Mouse (Mus musculus) hindbrain, embryonic 12.5 days (tissue): ENCODE results near the gene Ddx11. TPM values are rescaled to one million over a fixed set of nuclear protein-coding genes. Genes with fewer than 3 reads are reported as not detected.

Experiments
- ATAC-seq: fragments of 200-750 bp; cut with Nextera tagmentation; 2 replicates; pipeline ENCODE4 v1.8.0; 2017; ENCODE audit warnings: moderate TSS enrichment; ENCODE audit not compliant: low FRiP score
- H3K27ac ChIP-seq: fragments of 300-500 bp; sonication (generic); 2 replicates; pipeline ENCODE4 v1.5.1; 2016; ENCODE audit warnings: mild to moderate bottlenecking
- H3K27me3 ChIP-seq: fragments of 300-500 bp; sonication (generic); 2 replicates; pipeline ENCODE4 v1.6.1; 2016; ENCODE audit warnings: mild to moderate bottlenecking
- H3K36me3 ChIP-seq: fragments of 300-500 bp; sonication (generic); 2 replicates; pipeline ENCODE4 v1.6.1; 2016; ENCODE audit warnings: mild to moderate bottlenecking
- H3K4me1 ChIP-seq: fragments of 300-500 bp; sonication (generic); 2 replicates; pipeline ENCODE4 v1.6.1; 2016
- H3K4me2 ChIP-seq: fragments of 300-500 bp; sonication (generic); replicated peaks from 2 replicates; pipeline ENCODE4 v1.6.1; 2016; ENCODE audit warnings: mild to moderate bottlenecking
- H3K4me3 ChIP-seq: fragments of 300-500 bp; sonication (generic); 2 replicates; pipeline ENCODE4 v1.5.1; 2016; ENCODE audit warnings: mild to moderate bottlenecking
- H3K9ac ChIP-seq: fragments of 300-500 bp; sonication (generic); 2 replicates; pipeline ENCODE4 v1.6.1; 2016; ENCODE audit warnings: mild to moderate bottlenecking, moderate library complexity
- H3K9me3 ChIP-seq: fragments of 300-500 bp; sonication (generic); replicated peaks from 2 replicates; pipeline ENCODE4 v1.6.1; 2016; ENCODE audit warnings: mild to moderate bottlenecking
- WGBS: fragments of 180-500 bp; shearing (Covaris S2); methylation state at CpG from one replicate; pipeline ENCODE4 v1.1.7; 2016; 5-methylcytosine and 5-hydroxymethylcytosine counted together
- polyA plus RNA-seq: library from polyadenylated mRNA; unstranded; fragments of >200 nt; fragmentation: Nextera tagmentation; extraction: Ambion mirVana; gene quantifications from 2 replicates; pipeline ENCODE4 v1.2.1, GENCODE M21; 2016

The Ddx11 gene
- polyA plus RNA-seq, 1 experiment from 2014 or later = 20.2 TPM

GRCm38 (mm10) chr17:66100566-66101379, 22.5 kb upstream of the Ddx11 start:
- H3K27me3 ChIP-seq = no peaks in the 10 kb centered on the region
- H3K9ac ChIP-seq = peak overlapping the region; percentile 91
- H3K4me3 ChIP-seq = peak overlapping the region; percentile 82
- no peaks in the 10 kb centered on the region for H3K9me3 ChIP-seq
- H3K4me2 ChIP-seq = peak overlapping the region; percentile 95
- peaks cover 14% of the 10 kb centered on the region for H3K4me1 ChIP-seq
- no peak for ATAC-seq
- H3K27ac ChIP-seq = peak overlapping the region; percentile 96
- H3K36me3 ChIP-seq = no peaks in the 10 kb centered on the region
- WGBS = under 1% methylated on average over 41 of the region's 41 CpGs

- Histone ChIP-seq H3K9ac (peak within 1 kb of the TSS; percentile 91), H3K9me3 (no peaks in the 10 kb centered on the region), H3K4me1 (peaks cover 14% of the 10 kb centered on the region), H3K36me3 (no peaks in the 10 kb centered on the region), H3K27ac (peak within 1 kb of the TSS; percentile 96), H3K4me2 (peak within 1 kb of the TSS; percentile 95), H3K4me3 (peak within 1 kb of the TSS; percentile 82), H3K27me3 (no peaks in the 10 kb centered on the region)
- ATAC-seq = peak; percentile 99
- 1% methylated on average over 62 of the region's 67 CpGs for WGBS
Measured at GRCm38 (mm10) chr17:66101380-66102330, 21.7 kb upstream of the Ddx11 start, which contains the start of gene Ndufv2. Ndufv2 (minus strand) TSS chr17:66101559.

DNA sequence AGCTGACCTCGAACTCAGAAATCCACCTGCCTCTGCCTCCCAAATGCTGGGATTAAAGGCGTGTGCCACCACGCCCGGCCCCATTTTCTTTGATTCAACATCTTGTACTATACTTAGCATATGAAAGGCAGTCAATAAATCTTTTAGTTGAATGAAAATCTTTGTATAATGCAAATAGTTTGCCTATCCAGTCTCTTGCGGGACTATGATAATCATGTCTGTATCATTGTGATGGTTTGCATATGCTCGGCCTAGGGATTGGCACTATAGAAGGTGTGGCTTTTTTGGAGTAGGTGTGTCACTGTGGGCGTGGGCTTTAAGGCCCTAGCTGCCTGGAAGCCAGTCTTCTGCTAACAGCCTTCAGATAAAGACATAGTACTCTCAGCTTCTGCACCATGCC, 19.2 kb upstream of the Ddx11 start:
- H3K9me3 ChIP-seq = no peaks in the 10 kb centered on the region
- no peaks in the 10 kb centered on the region for H3K27me3 ChIP-seq
- ATAC-seq = no peak
- no peaks in the 10 kb centered on the region for H3K36me3 ChIP-seq
- no peak overlapping the region for H3K27ac ChIP-seq
- peaks cover 14% of the 10 kb centered on the region for H3K4me1 ChIP-seq
- no peak overlapping the region for H3K4me2 ChIP-seq
- H3K9ac ChIP-seq = no peak overlapping the region
- H3K4me3 ChIP-seq = no peak overlapping the region
- 86% methylated on average over 7 of the region's 7 CpGs for WGBS

DNA sequence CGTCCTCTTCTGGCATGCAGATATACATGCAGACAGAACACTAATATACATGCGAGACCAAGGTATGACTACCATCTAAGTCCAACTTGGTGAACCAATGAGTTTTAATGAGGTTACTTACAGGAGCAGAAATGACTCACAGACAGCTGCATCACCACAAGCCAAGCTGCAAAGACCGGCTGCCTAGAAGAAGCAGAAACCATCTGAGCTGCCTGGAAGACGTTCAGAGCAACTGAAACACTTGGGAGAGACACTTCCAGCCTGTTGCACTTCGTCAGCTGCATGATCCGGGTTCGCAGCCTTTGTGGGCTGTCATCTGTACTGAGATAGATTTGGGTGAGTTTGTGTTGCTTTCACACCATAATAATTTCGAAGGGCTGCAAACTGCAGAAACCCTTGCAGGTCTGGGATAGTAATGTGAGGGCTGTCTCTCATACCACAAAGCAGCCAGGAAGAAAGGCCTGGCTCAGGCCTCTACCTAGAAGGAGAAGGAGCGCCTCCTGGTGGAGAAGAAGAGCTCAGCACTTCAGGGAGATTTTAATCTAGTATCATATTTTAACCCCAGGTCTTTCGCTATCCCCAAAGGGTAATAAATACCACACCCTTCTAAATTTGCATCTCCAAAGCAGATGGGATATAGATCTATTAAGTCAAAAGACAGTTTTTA, 16.6 kb upstream of the Ddx11 start:
- no peak for ATAC-seq
- Histone ChIP-seq H3K9me3 (no peaks in the 10 kb centered on the region), H3K9ac (no peak overlapping the region), H3K27ac (no peak overlapping the region; the same call in 1 of the 2 replicates), H3K27me3 (no peaks in the 10 kb centered on the region), H3K4me1 (peaks cover 4% of the 10 kb centered on the region), H3K4me2 (no peak overlapping the region), H3K36me3 (no peaks in the 10 kb centered on the region), H3K4me3 (no peak overlapping the region)
- WGBS = 59% methylated on average over 10 of the region's 10 CpGs

- peaks cover 10% of the 10 kb centered on the region for H3K4me1 ChIP-seq
- WGBS = 66% methylated on average over 8 of the region's 8 CpGs
Measured at GRCm38 (mm10) chr17:66107466-66107865, 15.9 kb upstream of the Ddx11 start.

GRCm38 (mm10) chr17:66108198-66108597, 15.1 kb upstream of the Ddx11 start:
- Histone ChIP-seq H3K9me3 (no peaks in the 10 kb centered on the region), H3K27me3 (no peaks in the 10 kb centered on the region), H3K9ac (no peak overlapping the region), H3K4me1 (peaks cover 12% of the 10 kb centered on the region), H3K36me3 (no peaks in the 10 kb centered on the region), H3K4me2 (no peak overlapping the region), H3K27ac (no peak overlapping the region), H3K4me3 (no peak overlapping the region)
- ATAC-seq = no peak
- WGBS = 80% methylated on average over 4 of the region's 4 CpGs

More at GRCm38 (mm10) chr17:66107466-66107865, 15.9 kb upstream of the Ddx11 start:
- Histone ChIP-seq H3K27ac (no peak overlapping the region), H3K9ac (no peak overlapping the region), H3K4me3 (no peak overlapping the region), H3K9me3 (no peaks in the 10 kb centered on the region), H3K27me3 (no peaks in the 10 kb centered on the region), H3K4me2 (no peak overlapping the region), H3K36me3 (no peaks in the 10 kb centered on the region)
- ATAC-seq = no peak

DNA sequence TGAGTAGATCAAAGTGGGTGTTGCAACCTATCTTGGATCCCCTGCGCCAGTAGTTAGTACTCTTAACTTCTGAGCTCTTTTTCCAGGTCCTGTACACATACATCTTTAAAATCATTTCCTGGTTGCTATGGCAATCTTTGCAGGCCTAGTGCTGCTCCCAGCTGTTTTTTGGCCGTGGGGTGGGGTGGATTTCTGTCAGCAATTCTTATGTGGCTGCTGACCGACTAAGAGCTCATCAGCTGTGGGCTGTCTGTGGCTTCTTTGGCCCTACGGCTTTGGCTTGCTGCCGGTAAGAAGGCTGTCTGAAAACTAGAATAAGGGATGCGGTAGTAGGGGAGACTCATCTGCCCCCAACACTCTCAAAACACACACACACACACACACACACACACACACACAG, 12.6 kb upstream of the Ddx11 start:
- no peaks in the 10 kb centered on the region for H3K9me3 ChIP-seq
- H3K4me3 ChIP-seq = peak overlapping the region; percentile 84
- peaks cover 21% of the 10 kb centered on the region for H3K36me3 ChIP-seq
- ATAC-seq = peak; percentile 20; the same call in 1 of the 2 replicates
- H3K27me3 ChIP-seq = no peaks in the 10 kb centered on the region
- no peak overlapping the region for H3K27ac ChIP-seq
- peaks cover 12% of the 10 kb centered on the region for H3K4me1 ChIP-seq
- peak overlapping the region; percentile 80 for H3K9ac ChIP-seq
- 48% methylated on average over 6 of the region's 6 CpGs for WGBS
- H3K4me2 ChIP-seq = peak overlapping the region; percentile 66

DNA sequence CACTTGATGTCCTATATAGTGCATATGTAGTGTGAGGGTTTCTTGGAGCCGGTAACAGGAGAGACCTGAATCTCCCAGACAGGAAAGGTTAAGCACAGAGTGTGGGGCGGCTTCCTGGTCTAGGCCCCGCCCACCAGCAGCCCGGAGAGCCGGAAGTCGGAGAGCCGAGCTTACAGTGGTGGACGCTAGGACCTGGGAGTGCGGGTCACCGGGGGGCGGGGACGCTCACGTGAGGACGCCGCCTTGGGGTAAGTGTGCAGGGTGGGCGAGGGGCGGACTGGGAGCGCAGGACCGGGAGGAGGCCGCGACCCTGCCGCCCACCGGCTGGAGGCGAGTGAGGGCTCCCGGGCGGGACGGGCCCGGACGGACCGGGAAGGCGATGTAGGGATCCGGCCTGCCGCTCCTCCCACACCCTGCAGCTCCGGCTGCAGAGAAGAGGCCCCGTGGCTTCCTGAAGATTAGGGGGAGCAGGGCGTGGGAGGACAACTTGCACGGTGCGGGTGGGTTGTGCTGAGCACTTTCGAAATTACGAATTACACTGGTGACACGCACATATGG, 11.8 kb upstream of the Ddx11 start, which contains the start of gene Washc1:
Gene Washc1, plus strand, starts transcription at position 144 of the 558 bp plus-strand sequence.
- under 1% methylated on average over 38 of the region's 41 CpGs for WGBS
- H3K27ac ChIP-seq = peak within 1 kb of the TSS; percentile 73

GRCm38 (mm10) chr17:66112166-66112565, 11.2 kb upstream of the Ddx11 start:
- H3K9ac ChIP-seq = peak overlapping the region; percentile 80
- H3K4me3 ChIP-seq = peak overlapping the region; percentile 84
- H3K27ac ChIP-seq = no peak overlapping the region
- ATAC-seq = no peak
- peaks cover 12% of the 10 kb centered on the region for H3K4me1 ChIP-seq
- H3K36me3 ChIP-seq = peaks cover 35% of the 10 kb centered on the region
- 49% methylated on average over 4 of the region's 4 CpGs for WGBS
- H3K27me3 ChIP-seq = no peaks in the 10 kb centered on the region
- no peaks in the 10 kb centered on the region for H3K9me3 ChIP-seq
- peak overlapping the region; percentile 66 for H3K4me2 ChIP-seq

More for the DNA sequence above, 11.8 kb upstream of the Ddx11 start, which contains the start of gene Washc1:
- peak within 1 kb of the TSS; percentile 80 for H3K9ac ChIP-seq
- H3K4me3 ChIP-seq = peak within 1 kb of the TSS; percentile 84
- H3K4me2 ChIP-seq = peak within 1 kb of the TSS; percentile 66
- peaks cover 28% of the 10 kb centered on the region for H3K36me3 ChIP-seq
- H3K4me1 ChIP-seq = peaks cover 12% of the 10 kb centered on the region
- peak; percentile 97 for ATAC-seq
- H3K27me3 ChIP-seq = no peaks in the 10 kb centered on the region
- no peaks in the 10 kb centered on the region for H3K9me3 ChIP-seq

GRCm38 (mm10) chr17:66118991-66119390, 4.3 kb upstream of the Ddx11 start:
- H3K9ac ChIP-seq = no peak overlapping the region
- H3K4me3 ChIP-seq = no peak overlapping the region
- H3K4me1 ChIP-seq = peaks cover 3% of the 10 kb centered on the region
- WGBS = 92% methylated on average over 8 of the region's 8 CpGs
- no peaks in the 10 kb centered on the region for H3K27me3 ChIP-seq
- H3K36me3 ChIP-seq = peaks cover 59% of the 10 kb centered on the region
- no peaks in the 10 kb centered on the region for H3K9me3 ChIP-seq
- H3K27ac ChIP-seq = no peak overlapping the region
- ATAC-seq = no peak
- no peak overlapping the region for H3K4me2 ChIP-seq

GRCm38 (mm10) chr17:66120701-66121100, 2.6 kb upstream of the Ddx11 start:
- no peak overlapping the region for H3K9ac ChIP-seq
- H3K4me2 ChIP-seq = no peak overlapping the region
- peaks cover 42% of the 10 kb centered on the region for H3K36me3 ChIP-seq
- H3K9me3 ChIP-seq = no peaks in the 10 kb centered on the region
- peaks cover 7% of the 10 kb centered on the region for H3K4me1 ChIP-seq
- ATAC-seq = no peak
- H3K4me3 ChIP-seq = no peak overlapping the region
- H3K27me3 ChIP-seq = no peaks in the 10 kb centered on the region
- 87% methylated on average over 1 of the region's 1 CpGs for WGBS
- H3K27ac ChIP-seq = no peak overlapping the region
